Mouse (Mus musculus) embryonic facial prominence, embryonic 12.5 days (tissue): ENCODE measurements around the gene Hspb1. TPM values are rescaled to one million over a fixed set of nuclear protein-coding genes. Genes with fewer than 3 reads are reported as not detected.

ENCODE experiments used
- ATAC-seq: fragments of 200-750 bp; cut with Nextera tagmentation; 2 replicates; pipeline ENCODE4 v1.8.0; 2017; ENCODE audit not compliant: insufficient number of reproducible peaks, insufficient read depth, low FRiP score, low TSS enrichment
- H3K27ac ChIP-seq: fragments of 300-500 bp; sonication (generic); 2 replicates; pipeline ENCODE4 v1.5.1; 2016; ENCODE audit warnings: mild to moderate bottlenecking
- H3K27me3 ChIP-seq: fragments of 300-500 bp; sonication (generic); 2 replicates; pipeline ENCODE4 v1.6.1; 2016; ENCODE audit warnings: mild to moderate bottlenecking, moderate library complexity
- H3K36me3 ChIP-seq: fragments of 300-500 bp; sonication (generic); 2 replicates; pipeline ENCODE4 v1.6.1; 2016; ENCODE audit warnings: mild to moderate bottlenecking
- H3K4me1 ChIP-seq: fragments of 300-500 bp; sonication (generic); 2 replicates; pipeline ENCODE4 v1.6.1; 2016
- H3K4me2 ChIP-seq: fragments of 300-500 bp; sonication (generic); replicated peaks from 2 replicates; pipeline ENCODE4 v1.6.1; 2016; ENCODE audit warnings: mild to moderate bottlenecking, moderate library complexity
- H3K4me3 ChIP-seq: fragments of 300-500 bp; sonication (generic); 2 replicates; pipeline ENCODE4 v1.5.1; 2016; ENCODE audit warnings: mild to moderate bottlenecking
- H3K9ac ChIP-seq: fragments of 300-500 bp; sonication (generic); 2 replicates; pipeline ENCODE4 v1.6.1; 2016; ENCODE audit warnings: mild to moderate bottlenecking, moderate library complexity
- H3K9me3 ChIP-seq: fragments of 300-500 bp; sonication (generic); 2 replicates; pipeline ENCODE4 v1.6.1; 2016; ENCODE audit warnings: mild to moderate bottlenecking, moderate library complexity
- WGBS: fragments of 180-500 bp; shearing (Covaris S2); methylation state at CpG from one replicate; pipeline ENCODE4 v1.1.7; 2016; 5-methylcytosine and 5-hydroxymethylcytosine counted together
- polyA plus RNA-seq: library from polyadenylated mRNA; unstranded; fragments of >200 nt; fragmentation: Nextera tagmentation; extraction: Ambion mirVana; gene quantifications from 2 replicates; pipeline ENCODE4 v1.2.1, GENCODE M21; 2016

The Hspb1 gene
- polyA plus RNA-seq, 1 experiment from 2014 or later = 74.8 TPM

- peak overlapping the region; percentile 53 for H3K4me2 ChIP-seq
- ATAC-seq = no peak
- peaks cover 34% of the 10 kb centered on the region for H3K36me3 ChIP-seq
- H3K27ac ChIP-seq = peak overlapping the region; percentile 95
- H3K4me3 ChIP-seq = peak overlapping the region; percentile 97
- H3K4me1 ChIP-seq = peaks cover 15% of the 10 kb centered on the region
- H3K9me3 ChIP-seq = no peaks in the 10 kb centered on the region
- WGBS = 13% methylated on average over 11 of the region's 12 CpGs
- H3K27me3 ChIP-seq = no peaks in the 10 kb centered on the region
- peak overlapping the region; percentile 89 for H3K9ac ChIP-seq
These were observed 45.6 kb downstream of the Hspb1 start for GRCm38 (mm10) chr5:135933222-135933899.

DNA sequence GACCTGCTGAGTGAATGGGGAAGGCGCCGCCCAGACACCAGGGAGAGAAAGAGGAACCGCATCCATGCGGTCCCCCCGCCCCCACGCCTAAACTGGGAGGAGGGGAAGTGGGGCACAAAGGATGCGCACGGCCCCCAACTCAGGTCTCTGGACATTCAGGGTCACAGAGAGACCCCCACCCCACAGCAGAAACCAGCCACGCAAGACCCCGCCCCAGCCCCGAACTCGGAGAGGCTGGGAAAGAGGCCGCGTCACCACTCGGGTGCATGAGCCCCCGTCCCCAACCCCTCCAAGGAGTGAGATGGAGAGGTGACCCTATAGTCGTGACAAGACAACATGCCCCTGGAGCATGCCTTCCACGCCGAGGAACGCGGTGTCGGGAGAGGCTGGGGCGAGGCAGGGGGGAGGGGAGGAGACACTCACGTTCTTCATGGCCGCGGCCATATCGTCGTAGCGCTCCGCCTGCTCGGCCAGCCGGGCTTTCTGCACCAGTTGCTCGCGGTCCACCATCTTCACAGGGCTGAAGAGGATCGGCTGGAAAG lies 46.3 kb downstream of the Hspb1 start:
- Histone ChIP-seq H3K9me3 (no peaks in the 10 kb centered on the region), H3K36me3 (peaks cover 31% of the 10 kb centered on the region), H3K4me3 (peak overlapping the region; percentile 97), H3K27me3 (no peaks in the 10 kb centered on the region), H3K9ac (peak overlapping the region; percentile 89), H3K27ac (peak overlapping the region; percentile 95), H3K4me2 (peak overlapping the region; percentile 53), H3K4me1 (peaks cover 15% of the 10 kb centered on the region)
- WGBS = under 1% methylated on average over 35 of the region's 35 CpGs
- peak; percentile 31 for ATAC-seq

DNA sequence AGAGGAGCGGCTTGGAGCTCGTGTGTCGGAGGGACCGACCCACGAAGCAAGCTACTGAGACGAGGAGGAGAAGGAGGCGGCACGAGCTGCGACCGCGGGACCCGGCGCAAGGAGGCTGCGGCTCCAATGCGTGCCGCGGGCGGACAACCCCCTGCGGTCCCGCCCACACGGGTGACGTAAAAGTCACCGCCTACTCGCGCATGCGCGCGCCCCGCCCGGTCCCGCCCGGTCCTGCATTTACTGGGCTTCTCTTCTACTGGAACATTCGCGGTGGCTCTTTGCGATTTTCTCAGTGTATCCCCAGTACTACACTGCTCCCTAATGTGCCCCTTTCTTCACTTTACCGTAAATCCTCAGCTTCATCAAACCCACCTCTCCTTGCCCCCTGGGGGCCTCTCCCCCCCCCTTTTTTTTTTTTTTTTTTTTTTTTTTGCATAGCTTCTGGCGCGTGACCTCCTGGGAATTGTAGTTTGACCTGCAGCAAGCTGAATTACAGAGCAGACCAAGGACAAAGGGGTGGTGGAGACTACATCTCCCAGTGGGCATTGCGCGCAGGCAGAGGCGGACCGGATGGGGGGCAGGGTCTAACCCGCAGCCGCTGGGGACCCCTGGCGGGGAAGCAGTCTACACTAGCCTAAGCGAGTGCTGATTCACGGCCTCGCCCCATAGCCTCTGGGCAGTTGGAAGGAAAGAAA lies 46.9 kb downstream of the Hspb1 start, which contains the start of gene Ywhag:
Gene Ywhag, minus strand, starts transcription at position 136 of the 695 bp plus-strand sequence.
- Histone ChIP-seq H3K4me1 (peaks cover 15% of the 10 kb centered on the region), H3K4me2 (peak within 1 kb of the TSS; percentile 53), H3K4me3 (peak within 1 kb of the TSS; percentile 97), H3K27ac (peak within 1 kb of the TSS; percentile 95), H3K9me3 (no peaks in the 10 kb centered on the region), H3K9ac (peak within 1 kb of the TSS; percentile 89), H3K36me3 (peaks cover 24% of the 10 kb centered on the region), H3K27me3 (no peaks in the 10 kb centered on the region)
- WGBS = under 1% methylated on average over 48 of the region's 48 CpGs
- ATAC-seq = peak; percentile 93

DNA sequence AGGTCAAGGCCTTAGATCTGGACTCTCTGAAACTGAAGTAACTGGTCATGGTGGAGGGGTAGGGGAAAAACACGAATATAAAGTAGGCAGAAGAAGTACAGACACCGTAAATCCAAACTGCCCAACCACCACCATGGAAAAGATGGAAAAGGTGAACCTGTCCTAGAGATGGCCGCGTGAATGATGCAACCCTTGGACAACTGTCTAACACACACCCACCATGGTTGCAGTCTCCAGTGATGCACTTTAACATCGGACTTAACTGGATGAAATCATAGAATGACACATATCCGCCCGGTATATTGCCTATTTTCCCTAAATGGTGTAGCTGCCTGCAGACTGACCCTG lies 47.4 kb downstream of the Hspb1 start:
- Histone ChIP-seq H3K4me2 (peak overlapping the region; percentile 53), H3K9me3 (no peaks in the 10 kb centered on the region), H3K9ac (no peak overlapping the region), H3K4me3 (peak overlapping the region; percentile 97), H3K36me3 (peaks cover 19% of the 10 kb centered on the region), H3K27me3 (no peaks in the 10 kb centered on the region), H3K4me1 (peaks cover 15% of the 10 kb centered on the region), H3K27ac (peak overlapping the region; percentile 95)
- WGBS = 45% methylated on average over 7 of the region's 7 CpGs
- ATAC-seq = no peak; the same call in 1 of the 2 replicates

- H3K4me3 ChIP-seq = no peak overlapping the region
- 0 out of 2 replicates have a peak overlapping the region, but pooled peaks have one; percentile 95 for H3K27ac ChIP-seq
- no peak overlapping the region for H3K4me2 ChIP-seq
- peaks cover 15% of the 10 kb centered on the region for H3K4me1 ChIP-seq
- no peaks in the 10 kb centered on the region for H3K9me3 ChIP-seq
- peaks cover 13% of the 10 kb centered on the region for H3K36me3 ChIP-seq
- H3K9ac ChIP-seq = no peak overlapping the region
- 82% methylated on average over 6 of the region's 6 CpGs for WGBS
- ATAC-seq = no peak
- no peaks in the 10 kb centered on the region for H3K27me3 ChIP-seq
These were observed 48.0 kb downstream of the Hspb1 start for GRCm38 (mm10) chr5:135935641-135936190.

Other genes with a start within 250 kb of the Hspb1 start
- 98.4 and 99.4 TPM in 2 replicates for gene Por, start 217.9 kb upstream of the Hspb1 start, polyA plus RNA-seq
- gene Tmem120a, start 143.5 kb upstream of the Hspb1 start, polyA plus RNA-seq = 50.4 and 53.1 TPM in 2 replicates
- 0.23 and 0.47 TPM in 2 replicates for gene Styxl1, start 109.5 kb upstream of the Hspb1 start, polyA plus RNA-seq
- gene Mdh2, start 109.4 kb upstream of the Hspb1 start, polyA plus RNA-seq = 487 and 498 TPM in 2 replicates
- gene Srrm3, start 81.0 kb upstream of the Hspb1 start, polyA plus RNA-seq = 3.6 and 8.9 TPM in 2 replicates
- gene Ywhag, start 46.7 kb downstream of the Hspb1 start, polyA plus RNA-seq = 221 and 228 TPM in 2 replicates
- 4.7 and 5.1 TPM in 2 replicates for gene Ssc4d, start 86.6 kb downstream of the Hspb1 start, polyA plus RNA-seq
- gene Zp3, start 92.2 kb downstream of the Hspb1 start, polyA plus RNA-seq = 0.12 TPM in 1 of 2 replicates, not detected in the other
- 33.8 and 38.9 TPM in 2 replicates for gene Dtx2, start 106.9 kb downstream of the Hspb1 start, polyA plus RNA-seq
- 0.18 and 0.91 TPM in 2 replicates for gene Upk3b, start 150.6 kb downstream of the Hspb1 start, polyA plus RNA-seq
- 8.7 and 9.8 TPM in 2 replicates for gene Upk3bl, start 166.6 kb downstream of the Hspb1 start, polyA plus RNA-seq
- 13.1 and 13.7 TPM in 2 replicates for gene Rasa4, start 196.0 kb downstream of the Hspb1 start, polyA plus RNA-seq
- gene Polr2j, start 228.7 kb downstream of the Hspb1 start, polyA plus RNA-seq = 230 and 234 TPM in 2 replicates
- 49.1 and 50.0 TPM in 2 replicates for gene Lrwd1, start 248.2 kb downstream of the Hspb1 start, polyA plus RNA-seq
- 28.4 and 29.5 TPM in 2 replicates for gene Alkbh4, start 248.2 kb downstream of the Hspb1 start, polyA plus RNA-seq